Mouse (Mus musculus) lung, adult 10 weeks (tissue): ENCODE results near the gene Dock10. TPM values are rescaled to one million over a fixed set of nuclear protein-coding genes. Genes with fewer than 3 reads are reported as not detected.

Experiments
- polyA plus RNA-seq: library from polyadenylated mRNA; stranded (reverse); fragments of 350-450 nt; fragmentation: Illumina TruSeq; extraction: RNeasy Lipid Tissue Mini Kit (QIAGEN cat#74804); gene quantifications from one replicate; pipeline ENCODE4 v1.2.3, GENCODE M21; 2014; ENCODE audit warnings: low read depth, low replicate concordance; ENCODE audit not compliant: insufficient read depth

The Dock10 gene
- 6.9 TPM for polyA plus RNA-seq

GRCm38 (mm10) chr1:80757977-80758797, at the start of gene Dock10:
Gene Dock10 (minus strand): TSS chr1:80758527.

GRCm38 (mm10) chr1:80461348-80461747, 297.0 kb downstream of the Dock10 start, which contains the start of gene Gm45261:
Gene Gm45261 (minus strand): TSS chr1:80461448.

